Mouse (Mus musculus): ENCODE results near the gene Hamp.
"Not testable (repeated sequence)": the region's sequence is repeated elsewhere in the genome, so short reads cannot be mapped to it uniquely, and the experiment has no call there.

DNA sequence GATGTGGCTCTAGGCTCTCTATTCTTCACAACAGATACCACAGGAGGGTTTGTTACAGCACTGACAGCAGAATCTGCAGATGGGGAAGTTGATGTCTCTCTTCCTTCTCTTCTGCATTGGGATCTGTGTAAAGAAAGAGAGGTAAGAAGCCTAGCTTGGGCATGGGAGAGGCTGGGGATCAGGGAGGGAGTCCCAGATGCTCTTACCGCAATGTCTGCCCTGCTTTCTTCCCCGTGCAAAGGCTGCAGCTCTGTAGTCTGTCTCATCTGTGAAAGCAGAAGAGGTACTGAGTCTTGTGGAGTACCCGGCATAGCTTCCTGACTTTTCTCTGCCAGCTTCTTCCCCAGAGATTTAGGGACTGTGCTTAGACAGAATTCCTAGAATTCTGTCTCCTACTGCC is 21.3 kb downstream of the Hamp start:
- not testable (repeated sequence) for TF ChIP-seq CTCF (IDR thresholded peaks at IDR 0.05; ENCODE audit: low read depth, low read length); POLR2A (IDR thresholded peaks at IDR 0.05; ENCODE audit: insufficient read depth, low read length); EP300 (IDR thresholded peaks at IDR 0.05; ENCODE audit: insufficient read depth, low read depth, low read length)
